Mouse (Mus musculus): ENCODE measurements around the gene Trim7. TPM values are rescaled to one million over a fixed set of nuclear protein-coding genes. Genes with fewer than 3 reads are reported as not detected.
A peak's percentile ranks its signal among the peaks of the same experiment; 100 is the strongest.

Trim7 gene
- polyA plus RNA-seq, 1 experiment, result not detected

DNA sequence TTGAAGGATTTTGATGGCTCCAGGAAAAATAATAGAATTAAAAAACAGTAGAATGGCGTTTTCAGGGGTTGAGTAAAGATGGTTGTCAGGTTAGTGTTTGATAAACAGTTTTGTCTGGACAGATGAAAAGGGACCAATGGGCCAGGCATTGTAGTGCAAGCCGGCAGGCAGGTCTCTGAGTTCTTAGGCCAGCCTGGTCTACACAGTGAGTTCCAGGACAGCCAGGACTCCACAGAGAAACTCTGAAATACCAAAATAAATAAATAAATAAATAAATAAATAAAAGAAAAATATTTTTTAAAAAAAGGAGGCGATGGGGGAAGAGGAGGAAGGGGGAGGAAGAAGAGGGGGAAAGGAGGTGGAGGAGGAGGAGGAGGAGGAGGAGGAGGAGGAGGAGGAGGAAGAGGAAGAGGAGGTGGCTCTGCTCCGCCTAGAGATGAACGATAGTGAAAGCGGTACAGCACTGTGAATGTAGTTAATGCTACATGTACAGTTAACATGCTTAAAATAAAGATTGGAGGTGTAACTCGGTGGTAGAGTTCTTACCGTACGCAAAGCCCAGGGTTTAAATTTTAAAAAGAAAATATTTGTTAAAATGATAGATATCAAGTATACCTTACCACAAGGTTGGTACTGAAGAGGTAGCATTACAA lies 7.3 kb downstream of the Trim7 start:
- Histone ChIP-seq H3K4me3 (replicated peaks) (peak overlapping the region; percentile 66), H3K4me1 (ENCODE audit: control insufficient read depth) (peaks cover 38% of the 10 kb centered on the region), H3K9me3 (ENCODE audit: control insufficient read depth, low read length) (peaks cover 2% of the 10 kb centered on the region; the same call in 1 of the 2 replicates), H3K27me3 (ENCODE audit: control insufficient read depth) (peaks cover 28% of the 10 kb centered on the region), H3K36me3 (ENCODE audit: control insufficient read depth) (no peaks in the 10 kb centered on the region)
- TF ChIP-seq TAL1 (IDR thresholded peaks at IDR 0.05; ENCODE audit: low read length) (no peak), GATA1 (IDR thresholded peaks at IDR 0.05; ENCODE audit: low read length) (no peak)

DNA sequence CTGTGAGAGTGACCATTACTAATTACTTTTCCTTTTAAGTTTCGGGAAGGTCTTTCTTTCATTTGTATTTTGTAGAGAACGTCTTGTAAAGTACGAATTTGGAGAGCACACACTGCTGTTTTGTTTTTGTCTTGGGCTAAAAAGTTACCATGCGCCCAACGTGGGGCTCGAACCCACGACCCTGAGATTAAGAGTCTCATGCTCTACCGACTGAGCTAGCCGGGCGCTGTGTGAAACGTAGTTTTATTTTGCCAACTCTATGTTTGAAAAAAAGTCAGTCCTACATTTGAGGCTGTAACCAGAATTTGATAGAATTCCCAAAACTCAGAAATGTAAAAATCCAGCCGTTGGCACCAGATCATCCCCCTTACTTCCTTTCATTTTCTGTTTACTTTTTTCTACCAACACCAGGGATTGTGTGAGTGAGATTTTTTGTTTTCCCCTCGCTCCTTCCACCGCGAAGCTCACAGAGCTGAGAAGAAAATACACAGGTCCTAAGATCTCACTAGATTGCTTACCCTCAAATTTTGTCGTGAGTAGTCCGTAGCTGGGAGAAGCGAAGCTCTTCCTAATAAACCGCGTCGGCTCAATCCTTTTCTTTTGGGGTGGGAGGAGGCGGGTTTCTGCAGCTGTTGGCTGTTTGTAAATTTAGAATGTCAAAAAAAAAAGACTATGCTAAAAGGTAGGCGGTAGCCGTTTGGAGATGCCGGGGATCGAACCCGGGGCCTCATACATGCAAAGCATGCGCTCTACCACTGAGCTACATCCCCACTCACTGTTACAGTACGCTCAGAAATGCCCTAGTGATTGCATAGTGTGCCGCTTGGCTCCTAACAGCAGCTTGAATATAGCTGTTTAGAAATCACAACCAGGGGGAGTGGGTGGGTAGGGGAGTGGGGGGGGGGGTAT lies 8.0 kb downstream of the Trim7 start:
- no peak for TF ChIP-seq GATA1 (IDR thresholded peaks at IDR 0.05; ENCODE audit: low read length)
- TF ChIP-seq TAL1 (IDR thresholded peaks at IDR 0.05; ENCODE audit: low read length), result no peak
- Histone ChIP-seq H3K36me3 (ENCODE audit: control insufficient read depth) (no peaks in the 10 kb centered on the region), H3K4me1 (ENCODE audit: control insufficient read depth) (peaks cover 41% of the 10 kb centered on the region), H3K9me3 (ENCODE audit: control insufficient read depth, low read length) (no peaks in the 10 kb centered on the region), H3K27me3 (ENCODE audit: control insufficient read depth) (peaks cover 33% of the 10 kb centered on the region), H3K4me3 (replicated peaks) (peak overlapping the region; percentile 66)

DNA sequence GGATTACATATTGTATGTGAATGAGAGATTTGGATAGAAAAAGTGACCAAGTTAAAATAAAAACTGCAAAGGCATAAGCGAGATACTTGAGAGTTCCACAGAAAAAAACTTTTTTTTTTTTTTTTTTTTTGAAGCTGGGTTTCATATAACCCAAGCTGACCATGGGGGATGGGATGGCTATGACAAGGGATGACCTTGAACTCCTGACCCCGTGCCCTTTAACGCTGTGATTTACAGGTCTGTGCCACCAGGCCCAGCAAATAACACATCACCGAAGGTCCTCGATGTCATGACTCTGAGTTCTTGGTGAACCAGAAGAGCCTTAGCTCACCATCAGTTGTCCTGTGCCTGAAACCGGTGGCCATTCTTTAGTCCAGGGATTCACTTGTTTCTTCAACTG lies 10.0 kb downstream of the Trim7 start:
- no peak for TF ChIP-seq GATA1 (IDR thresholded peaks at IDR 0.05; ENCODE audit: low read length)
- no peak for TF ChIP-seq TAL1 (IDR thresholded peaks at IDR 0.05; ENCODE audit: low read length)
- H3K36me3 ChIP-seq (ENCODE audit: control insufficient read depth), result no peaks in the 10 kb centered on the region
- no peak overlapping the region for H3K4me3 ChIP-seq (replicated peaks)
- H3K4me1 ChIP-seq (ENCODE audit: control insufficient read depth), result peaks cover 41% of the 10 kb centered on the region
- peaks cover 37% of the 10 kb centered on the region for H3K27me3 ChIP-seq (ENCODE audit: control insufficient read depth)
- no peaks in the 10 kb centered on the region for H3K9me3 ChIP-seq (ENCODE audit: control insufficient read depth, low read length)

DNA sequence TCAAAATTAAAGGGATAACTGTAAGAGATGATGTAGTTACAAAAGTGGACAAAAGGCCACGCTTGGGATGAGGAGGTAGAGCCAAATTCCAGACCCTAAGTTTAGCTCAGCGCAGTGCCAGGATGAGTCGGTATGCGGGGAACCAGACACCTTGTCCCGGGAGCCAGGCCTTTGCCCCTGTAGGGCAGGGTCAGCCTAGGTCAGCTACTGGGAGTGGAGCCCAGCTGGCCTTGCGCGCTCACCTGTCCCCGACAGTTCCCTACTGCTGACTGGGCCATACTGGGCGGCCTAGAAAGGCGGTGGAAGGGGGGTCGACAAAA lies 11.0 kb downstream of the Trim7 start:
- Histone ChIP-seq H3K36me3 (ENCODE audit: control insufficient read depth) (no peaks in the 10 kb centered on the region), H3K9me3 (ENCODE audit: control insufficient read depth, low read length) (no peaks in the 10 kb centered on the region), H3K4me1 (ENCODE audit: control insufficient read depth) (peaks cover 41% of the 10 kb centered on the region), H3K27me3 (ENCODE audit: control insufficient read depth) (peaks cover 37% of the 10 kb centered on the region), H3K4me3 (replicated peaks) (peak overlapping the region; percentile 70)
- TF ChIP-seq GATA1 (IDR thresholded peaks at IDR 0.05; ENCODE audit: low read length) (no peak), TAL1 (IDR thresholded peaks at IDR 0.05; ENCODE audit: low read length) (no peak)

DNA sequence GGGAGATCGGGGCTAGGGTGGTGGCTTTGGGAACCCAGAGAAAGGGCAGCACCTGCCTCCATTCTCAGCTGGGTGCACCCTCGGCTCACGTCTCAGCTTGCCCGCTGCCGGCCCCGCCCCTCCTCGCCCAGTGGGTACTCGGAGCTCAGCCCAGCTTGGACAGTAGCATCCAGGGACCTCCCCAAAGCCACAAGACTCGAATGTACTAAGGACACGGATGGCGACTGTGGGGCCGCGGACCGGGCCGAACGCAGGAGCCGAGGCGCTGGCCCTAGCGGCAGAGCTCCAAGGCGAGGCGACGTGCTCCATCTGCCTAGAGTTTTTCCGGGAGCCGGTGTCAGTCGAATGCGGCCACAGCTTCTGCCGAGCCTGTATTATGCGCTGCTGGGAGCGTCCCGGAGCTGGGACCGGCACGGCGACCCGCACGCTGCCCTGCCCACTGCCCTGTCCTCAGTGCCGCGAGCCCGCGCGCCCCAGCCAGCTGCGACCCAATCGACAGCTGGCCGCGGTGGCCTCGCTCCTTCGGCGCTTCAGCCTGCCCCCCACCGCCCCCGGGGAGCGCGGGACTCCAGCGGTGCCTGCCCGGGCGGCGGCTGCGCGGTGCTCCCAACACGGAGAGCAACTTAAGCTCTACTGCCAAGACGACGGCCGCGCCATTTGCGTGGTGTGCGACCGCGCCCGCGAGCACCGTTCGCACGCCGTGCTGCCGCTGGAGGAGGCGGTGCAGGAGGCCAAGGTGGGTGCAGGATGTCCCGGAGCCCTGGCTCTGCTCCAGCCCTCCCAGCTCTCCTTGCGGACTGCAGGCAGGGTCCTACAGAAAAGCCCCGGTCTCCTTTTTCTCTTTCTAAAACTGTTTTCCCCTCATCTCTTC lies 11.6 kb downstream of the Trim7 start:
- Histone ChIP-seq H3K36me3 (ENCODE audit: control insufficient read depth) (no peaks in the 10 kb centered on the region), H3K9me3 (ENCODE audit: control insufficient read depth, low read length) (no peaks in the 10 kb centered on the region), H3K4me3 (replicated peaks) (peak overlapping the region; percentile 70), H3K27me3 (ENCODE audit: control insufficient read depth) (peaks cover 37% of the 10 kb centered on the region), H3K4me1 (ENCODE audit: control insufficient read depth) (peaks cover 41% of the 10 kb centered on the region)
- TF ChIP-seq GATA1 (IDR thresholded peaks at IDR 0.05; ENCODE audit: low read length) (no peak), TAL1 (IDR thresholded peaks at IDR 0.05; ENCODE audit: low read length) (no peak)

DNA sequence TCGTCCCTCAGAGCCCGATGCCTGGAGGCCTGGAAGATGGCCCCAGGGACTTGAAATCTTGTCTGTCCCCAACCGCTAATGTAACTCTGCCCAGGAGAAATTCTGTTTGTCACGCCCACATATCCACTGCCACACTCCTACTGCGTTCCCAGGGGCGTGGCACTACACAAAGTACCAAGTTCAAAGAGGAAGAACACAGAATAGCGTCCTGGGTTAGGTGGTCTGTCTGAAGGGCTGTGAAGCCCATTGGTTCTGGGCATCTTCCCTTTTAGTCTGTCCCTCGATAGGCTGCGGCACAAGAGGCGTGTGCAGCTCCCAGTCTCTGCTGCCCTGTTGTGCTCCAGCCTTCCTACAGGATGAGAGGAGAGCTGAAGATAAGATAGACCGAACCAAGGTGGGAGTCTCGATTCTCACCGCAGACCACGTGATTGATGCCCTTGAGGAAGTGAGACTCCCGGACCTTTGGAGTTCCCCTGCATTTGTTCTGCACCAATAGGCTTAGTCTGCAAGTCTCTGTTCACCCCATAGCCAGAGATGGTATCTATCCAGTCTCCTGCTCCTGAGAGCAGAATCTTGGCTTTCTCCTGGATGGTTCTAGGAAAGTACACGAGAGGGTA lies 12.3 kb downstream of the Trim7 start:
- Histone ChIP-seq H3K9me3 (ENCODE audit: control insufficient read depth, low read length) (no peaks in the 10 kb centered on the region), H3K27me3 (ENCODE audit: control insufficient read depth) (peaks cover 37% of the 10 kb centered on the region), H3K4me1 (ENCODE audit: control insufficient read depth) (peaks cover 36% of the 10 kb centered on the region), H3K4me3 (replicated peaks) (peak overlapping the region; percentile 70), H3K36me3 (ENCODE audit: control insufficient read depth) (no peaks in the 10 kb centered on the region)
- TF ChIP-seq GATA1 (IDR thresholded peaks at IDR 0.05; ENCODE audit: low read length) (no peak), TAL1 (IDR thresholded peaks at IDR 0.05; ENCODE audit: low read length) (no peak)

DNA sequence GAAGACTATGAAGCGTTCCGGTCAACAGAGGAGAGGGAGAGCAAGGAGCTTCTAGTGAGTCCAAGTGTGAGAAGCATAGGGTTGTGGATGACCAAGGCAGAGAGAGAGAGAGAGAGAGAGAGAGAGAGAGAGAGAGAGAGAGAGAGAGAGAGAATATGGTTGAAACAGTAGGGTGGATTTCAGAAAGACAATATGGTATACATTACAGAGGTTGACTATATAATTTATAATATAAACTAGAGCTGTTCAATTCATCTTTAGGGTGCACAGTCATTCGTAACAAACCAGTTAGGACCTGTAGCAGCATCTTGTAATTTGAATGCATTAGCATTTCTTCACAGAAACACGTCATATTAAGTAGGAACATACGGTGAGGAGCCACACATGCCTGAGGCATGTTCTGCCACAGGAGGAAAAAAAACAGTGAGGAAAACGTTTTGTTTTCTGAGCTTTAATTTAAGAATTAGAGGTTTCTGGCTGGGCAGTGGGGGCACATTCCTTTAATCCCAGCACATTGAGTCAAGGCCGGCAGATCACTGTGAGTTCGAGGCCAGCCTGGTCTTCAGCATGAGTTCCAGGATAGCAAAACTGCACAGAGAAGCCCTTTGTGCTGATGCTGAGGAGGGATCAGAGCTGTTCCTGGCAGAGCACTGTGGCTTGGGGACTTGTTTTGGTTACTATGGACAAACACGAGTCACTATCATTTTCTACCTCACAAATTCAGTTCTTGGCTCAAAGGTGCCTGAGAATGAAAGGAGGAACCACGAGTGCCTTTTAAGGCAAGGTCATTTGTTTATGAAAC lies 13.1 kb downstream of the Trim7 start:
- Histone ChIP-seq H3K27me3 (ENCODE audit: control insufficient read depth) (peaks cover 37% of the 10 kb centered on the region), H3K4me3 (replicated peaks) (no peak overlapping the region), H3K4me1 (ENCODE audit: control insufficient read depth) (peaks cover 29% of the 10 kb centered on the region), H3K9me3 (ENCODE audit: control insufficient read depth, low read length) (no peaks in the 10 kb centered on the region), H3K36me3 (ENCODE audit: control insufficient read depth) (no peaks in the 10 kb centered on the region)
- TF ChIP-seq TAL1 (IDR thresholded peaks at IDR 0.05; ENCODE audit: low read length), result no peak

DNA sequence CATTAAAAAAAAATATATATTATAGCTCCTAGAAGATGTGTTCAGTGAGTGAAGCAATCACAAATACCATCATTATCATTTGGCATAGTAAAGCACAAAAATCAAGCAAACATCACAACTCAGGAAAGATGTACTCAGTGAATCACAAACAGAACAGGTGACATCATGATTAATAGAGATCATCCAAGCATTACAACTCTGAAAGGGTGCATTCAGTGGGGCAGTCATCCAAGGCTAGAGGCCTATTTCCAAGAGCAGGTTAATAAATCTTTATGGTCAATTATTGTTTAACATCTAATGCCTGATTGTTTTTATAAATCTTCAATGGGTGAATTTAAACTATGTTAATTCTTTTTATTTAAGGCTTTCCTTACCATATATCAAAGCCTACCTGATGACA lies 14.9 kb downstream of the Trim7 start:
- TF ChIP-seq GATA1 (IDR thresholded peaks at IDR 0.05; ENCODE audit: low read length) (no peak), TAL1 (IDR thresholded peaks at IDR 0.05; ENCODE audit: low read length) (no peak)
- H3K27me3 ChIP-seq (ENCODE audit: control insufficient read depth), result peaks cover 33% of the 10 kb centered on the region
- H3K36me3 ChIP-seq (ENCODE audit: control insufficient read depth), result no peaks in the 10 kb centered on the region
- no peaks in the 10 kb centered on the region for H3K9me3 ChIP-seq (ENCODE audit: control insufficient read depth, low read length)
- H3K4me1 ChIP-seq (ENCODE audit: control insufficient read depth), result peaks cover 21% of the 10 kb centered on the region
- no peak overlapping the region for H3K4me3 ChIP-seq (replicated peaks)

Data from erythroblast, embryonic 14.5 days (primary cell).